Mouse (Mus musculus): ENCODE results near the gene Gpr37l1. TPM values are rescaled to one million over a fixed set of nuclear protein-coding genes. Genes with fewer than 3 reads are reported as not detected.

Gpr37l1 gene
- polyA plus RNA-seq, 1 experiment from 2014 or later, result not detected

DNA sequence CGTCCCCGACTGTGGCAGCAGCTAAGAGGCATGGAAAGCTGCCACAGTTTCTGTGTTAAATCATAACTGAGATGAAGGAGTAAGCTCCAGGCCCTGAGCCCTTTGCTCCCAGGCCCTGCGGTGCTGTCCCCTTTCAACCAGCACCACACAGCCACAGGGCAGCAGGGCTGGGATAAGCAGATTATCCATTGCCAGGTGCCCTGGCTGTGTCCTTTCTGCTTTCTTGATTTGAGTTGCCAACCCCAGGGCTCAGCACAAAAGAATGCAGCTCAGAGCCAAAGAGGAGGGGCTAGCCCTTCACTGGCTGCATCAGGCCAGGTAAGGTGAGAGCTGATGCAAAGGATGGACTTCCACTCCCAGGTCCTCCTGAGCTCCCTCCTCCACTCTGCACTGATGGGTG is 10.2 kb upstream of the Gpr37l1 start:
- no peak overlapping the region for H3K4me2 ChIP-seq (ENCODE audit: low read depth, low read length)
- H3K27ac ChIP-seq (ENCODE audit: low read depth), result no peak overlapping the region
- WGBS (ENCODE audit: insufficient replicate concordance), result 95% methylated on average over 3 of the region's 3 CpGs
- ATAC-seq, result no peak
- no peak for DNase-seq
- no peaks in the 10 kb centered on the region for H3K4me1 ChIP-seq (ENCODE audit: insufficient read depth)
- TF ChIP-seq CTCF (IDR thresholded peaks at IDR 0.05; ENCODE audit: low read depth) (no peak), EP300 (IDR thresholded peaks at IDR 0.05; ENCODE audit: low read depth) (no peak)
- no peak overlapping the region for H3K4me3 ChIP-seq (ENCODE audit: low read depth, low read length)
- H3K36me3 ChIP-seq (replicated peaks; ENCODE audit: insufficient read depth, low read length), result no peaks in the 10 kb centered on the region
- no peak overlapping the region for H3K9ac ChIP-seq (replicated peaks)
- H3K27me3 ChIP-seq (ENCODE audit: insufficient read depth, low read length), result no peaks in the 10 kb centered on the region
- H3K9me3 ChIP-seq (ENCODE audit: low read length), result no peaks in the 10 kb centered on the region

- Histone ChIP-seq H3K4me3 (ENCODE audit: low read depth, low read length) (no peak overlapping the region), H3K27ac (ENCODE audit: low read depth) (no peak overlapping the region), H3K4me2 (ENCODE audit: low read depth, low read length) (no peak overlapping the region), H3K36me3 (replicated peaks; ENCODE audit: insufficient read depth, low read length) (no peaks in the 10 kb centered on the region), H3K9me3 (ENCODE audit: low read length) (no peaks in the 10 kb centered on the region), H3K4me1 (ENCODE audit: insufficient read depth) (no peaks in the 10 kb centered on the region; the same call in 1 of the 2 replicates), H3K9ac (replicated peaks) (no peak overlapping the region), H3K27me3 (ENCODE audit: insufficient read depth, low read length) (no peaks in the 10 kb centered on the region)
- 69% methylated on average over 3 of the region's 3 CpGs for WGBS (ENCODE audit: insufficient replicate concordance)
- TF ChIP-seq EP300 (IDR thresholded peaks at IDR 0.05; ENCODE audit: low read depth), result no peak
- TF ChIP-seq CTCF (IDR thresholded peaks at IDR 0.05; ENCODE audit: low read depth), result no peak
- ATAC-seq (no peak), DNase-seq (no peak)
Measured at GRCm38 (mm10) chr1:135175176-135175575, 7.7 kb upstream of the Gpr37l1 start.

- no peak overlapping the region for H3K4me3 ChIP-seq (ENCODE audit: low read depth, low read length)
- ATAC-seq (no peak), DNase-seq (no peak)
- 86% methylated on average over 6 of the region's 6 CpGs for WGBS (ENCODE audit: insufficient replicate concordance)
- H3K9me3 ChIP-seq (ENCODE audit: low read length), result no peaks in the 10 kb centered on the region
- no peak overlapping the region for H3K27ac ChIP-seq (ENCODE audit: low read depth)
- no peak for TF ChIP-seq EP300 (IDR thresholded peaks at IDR 0.05; ENCODE audit: low read depth)
- TF ChIP-seq CTCF (IDR thresholded peaks at IDR 0.05; ENCODE audit: low read depth), result no peak
- H3K27me3 ChIP-seq (ENCODE audit: insufficient read depth, low read length), result no peaks in the 10 kb centered on the region
- H3K9ac ChIP-seq (replicated peaks), result no peak overlapping the region
- no peak overlapping the region for H3K4me2 ChIP-seq (ENCODE audit: low read depth, low read length)
- no peaks in the 10 kb centered on the region for H3K36me3 ChIP-seq (replicated peaks; ENCODE audit: insufficient read depth, low read length)
- no peaks in the 10 kb centered on the region; the same call in none of the 2 replicates for H3K4me1 ChIP-seq (ENCODE audit: insufficient read depth)
Measured at GRCm38 (mm10) chr1:135173311-135173710, 5.8 kb upstream of the Gpr37l1 start.

- H3K4me3 ChIP-seq (ENCODE audit: low read depth, low read length), result no peak overlapping the region
- H3K36me3 ChIP-seq (replicated peaks; ENCODE audit: insufficient read depth, low read length), result no peaks in the 10 kb centered on the region
- no peaks in the 10 kb centered on the region for H3K9me3 ChIP-seq (ENCODE audit: low read length)
- no peak overlapping the region for H3K4me2 ChIP-seq (ENCODE audit: low read depth, low read length)
- TF ChIP-seq CTCF (IDR thresholded peaks at IDR 0.05; ENCODE audit: low read depth), result peak; percentile 78
- no peak for TF ChIP-seq EP300 (IDR thresholded peaks at IDR 0.05; ENCODE audit: low read depth)
- no peak overlapping the region for H3K9ac ChIP-seq (replicated peaks)
- no peak overlapping the region for H3K27ac ChIP-seq (ENCODE audit: low read depth)
- DNase-seq (peak; percentile 52), ATAC-seq (peak; percentile 68)
- 55% methylated on average over 6 of the region's 6 CpGs for WGBS (ENCODE audit: insufficient replicate concordance)
- H3K4me1 ChIP-seq (ENCODE audit: insufficient read depth), result no peaks in the 10 kb centered on the region; the same call in none of the 2 replicates
- H3K27me3 ChIP-seq (ENCODE audit: insufficient read depth, low read length), result no peaks in the 10 kb centered on the region
Measured at GRCm38 (mm10) chr1:135171984-135172383, 4.5 kb upstream of the Gpr37l1 start.

DNA sequence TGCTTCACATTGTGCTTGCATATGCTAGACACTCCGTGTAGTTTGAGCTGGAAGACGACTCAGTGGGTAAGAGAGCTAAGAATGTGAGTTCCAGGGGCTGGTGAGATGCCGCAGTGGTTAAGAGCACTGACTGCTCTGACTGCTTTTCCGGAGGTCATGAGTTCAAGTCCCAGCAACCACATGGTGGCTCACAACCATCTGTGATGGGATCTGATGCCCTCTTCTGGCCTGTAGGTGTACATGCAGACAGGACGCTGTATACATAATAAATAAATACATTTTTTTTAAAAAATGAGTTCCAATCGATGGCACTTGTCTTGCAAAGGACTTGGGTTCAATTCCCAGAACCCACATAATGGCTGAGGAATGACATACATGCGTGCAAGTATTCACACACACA is 3.7 kb upstream of the Gpr37l1 start:
- Histone ChIP-seq H3K27ac (ENCODE audit: low read depth) (no peak overlapping the region), H3K36me3 (replicated peaks; ENCODE audit: insufficient read depth, low read length) (no peaks in the 10 kb centered on the region), H3K9me3 (ENCODE audit: low read length) (no peaks in the 10 kb centered on the region), H3K4me1 (ENCODE audit: insufficient read depth) (no peaks in the 10 kb centered on the region; the same call in none of the 2 replicates), H3K9ac (replicated peaks) (no peak overlapping the region), H3K4me2 (ENCODE audit: low read depth, low read length) (no peak overlapping the region), H3K4me3 (ENCODE audit: low read depth, low read length) (no peak overlapping the region), H3K27me3 (ENCODE audit: insufficient read depth, low read length) (no peaks in the 10 kb centered on the region)
- no peak for DNase-seq
- no peak for ATAC-seq
- 76% methylated on average over 7 of the region's 7 CpGs for WGBS (ENCODE audit: insufficient replicate concordance)
- TF ChIP-seq EP300 (IDR thresholded peaks at IDR 0.05; ENCODE audit: low read depth) (no peak), CTCF (IDR thresholded peaks at IDR 0.05; ENCODE audit: low read depth) (peak; percentile 43)

- Histone ChIP-seq H3K9ac (replicated peaks) (no peak overlapping the region), H3K36me3 (replicated peaks; ENCODE audit: insufficient read depth, low read length) (no peaks in the 10 kb centered on the region), H3K9me3 (ENCODE audit: low read length) (no peaks in the 10 kb centered on the region), H3K4me1 (ENCODE audit: insufficient read depth) (no peaks in the 10 kb centered on the region; the same call in none of the 2 replicates), H3K27ac (ENCODE audit: low read depth) (no peak overlapping the region), H3K27me3 (ENCODE audit: insufficient read depth, low read length) (no peaks in the 10 kb centered on the region), H3K4me2 (ENCODE audit: low read depth, low read length) (peak overlapping the region; percentile 44; the same call in 1 of the 2 replicates), H3K4me3 (ENCODE audit: low read depth, low read length) (no peak overlapping the region)
- TF ChIP-seq CTCF (IDR thresholded peaks at IDR 0.05; ENCODE audit: low read depth) (no peak), EP300 (IDR thresholded peaks at IDR 0.05; ENCODE audit: low read depth) (no peak)
- no peak for DNase-seq
- WGBS (ENCODE audit: insufficient replicate concordance), result 52% methylated on average over 10 of the region's 10 CpGs
- no peak for ATAC-seq
Measured at GRCm38 (mm10) chr1:135170299-135170698, 2.8 kb upstream of the Gpr37l1 start.

All from liver, postnatal 0 days (tissue).